Mouse (Mus musculus) spleen, postnatal 36 days (tissue): ENCODE measurements at regions not wholly inside any gene's neighbourhood (a gene's known extent, or its start where the extent isn't known, plus 50 kb on each side); places are given as distances from the start of the nearest gene placed in this dataset.

Source experiments
- DNase-seq, 2 experiments: peaks; one replicate each; pipeline ENCODE4 v3.0.0; 2022; ENCODE audit warnings: low spot score in 2 of 2, mixed read lengths in 1 of 2

GRCm38 (mm10) chrX:18727940-18728710 lies 266.9 kb upstream of the 4930578C19Rik start:
- no peak for DNase-seq

- no peak for DNase-seq
Observed at GRCm38 (mm10) chrX:18687216-18687615, 226.0 kb upstream of the 4930578C19Rik start.

- DNase-seq, result peak in 1 of 2 experiments; percentile 43
Observed at GRCm38 (mm10) chrX:18667251-18667650, 206.1 kb upstream of the 4930578C19Rik start.

- DNase-seq, result no peak
Observed at GRCm38 (mm10) chrX:18663101-18663500, 201.9 kb upstream of the 4930578C19Rik start.

- DNase-seq, result no peak
Observed at GRCm38 (mm10) chrX:18618581-18618980, 157.4 kb upstream of the 4930578C19Rik start.
